Mouse (Mus musculus) gastrocnemius, adult 2 months (tissue): ENCODE results near the gene Chmp6. TPM values are rescaled to one million over a fixed set of nuclear protein-coding genes. Genes with fewer than 3 reads are reported as not detected.

Source experiments
- DNase-seq: peaks from one replicate; pipeline ENCODE4 v3.0.0; 2022
- H3K27ac ChIP-seq: fragments of 200-600 bp; 2 replicates; pipeline ENCODE4 v1.8.1; 2022; ENCODE audit warnings: mild to moderate bottlenecking
- H3K4me3 ChIP-seq: fragments of 200-600 bp; 2 replicates; pipeline ENCODE4 v1.8.1; 2022; ENCODE audit warnings: mild to moderate bottlenecking, moderate library complexity
- CTCF ChIP-seq: fragments of 200-600 bp; IDR thresholded peaks from 2 replicates; pipeline ENCODE4 v1.8.1; 2022; ENCODE audit warnings: antibody characterized with exemption, mild to moderate bottlenecking, moderate library complexity
- intact Hi-C: fragments of 180-260 bp; cut with DNase I; formaldehyde crosslinking; loops from one replicate; pipeline ENCODE4 v1.15.1; 2025
- total RNA-seq, 2 experiments: library from RNA; stranded (reverse); gene quantifications; 2 replicates each; pipeline ENCODE4 v1.2.3; 2021

The Chmp6 gene
- total RNA-seq, 2 experiments from 2014 or later = 29.6 to 31.3 TPM

GRCm38 (mm10) chr11:119933142-119933541 is 19.9 kb downstream of the Chmp6 start:
- TF ChIP-seq CTCF = no peak
- intact Hi-C loops = loop anchor here (1.0 kb wide), 1 partner anchor 13 kb away; no protein-coding TSS in a partner anchor
- Histone ChIP-seq H3K27ac (peak overlapping the region; percentile 49; the same call in 1 of the 2 replicates), H3K4me3 (no peak overlapping the region)
- DNase-seq = peak; percentile 76

GRCm38 (mm10) chr11:119933819-119934583 is 20.8 kb downstream of the Chmp6 start:
- peak overlapping the region; percentile 49; the same call in 1 of the 2 replicates for H3K27ac ChIP-seq
- no peak overlapping the region for H3K4me3 ChIP-seq
- no peak for DNase-seq
- intact Hi-C loops = loop anchor here (1.0 kb wide), 1 partner anchor 14 kb away; no protein-coding TSS in a partner anchor
- no peak for TF ChIP-seq CTCF

GRCm38 (mm10) chr11:119934773-119935172 is 21.5 kb downstream of the Chmp6 start:
- DNase-seq = no peak
- TF ChIP-seq CTCF = no peak
- H3K27ac ChIP-seq = no peak overlapping the region
- H3K4me3 ChIP-seq = no peak overlapping the region
- intact Hi-C loops = loop anchor here (1.0 kb wide), 1 partner anchor 57 kb away; no protein-coding TSS in a partner anchor

GRCm38 (mm10) chr11:119935457-119935856 is 22.2 kb downstream of the Chmp6 start:
- H3K27ac ChIP-seq = no peak overlapping the region
- peak; percentile 88 for TF ChIP-seq CTCF
- no peak overlapping the region for H3K4me3 ChIP-seq
- intact Hi-C loops = loop anchor here (1.0 kb wide), 1 partner anchor 56 kb away; no protein-coding TSS in a partner anchor
- DNase-seq = peak; percentile 80

- intact Hi-C loops = no loop called here
- no peak overlapping the region for H3K27ac ChIP-seq
Measured at GRCm38 (mm10) chr11:119936456-119936855, 23.2 kb downstream of the Chmp6 start.

DNA sequence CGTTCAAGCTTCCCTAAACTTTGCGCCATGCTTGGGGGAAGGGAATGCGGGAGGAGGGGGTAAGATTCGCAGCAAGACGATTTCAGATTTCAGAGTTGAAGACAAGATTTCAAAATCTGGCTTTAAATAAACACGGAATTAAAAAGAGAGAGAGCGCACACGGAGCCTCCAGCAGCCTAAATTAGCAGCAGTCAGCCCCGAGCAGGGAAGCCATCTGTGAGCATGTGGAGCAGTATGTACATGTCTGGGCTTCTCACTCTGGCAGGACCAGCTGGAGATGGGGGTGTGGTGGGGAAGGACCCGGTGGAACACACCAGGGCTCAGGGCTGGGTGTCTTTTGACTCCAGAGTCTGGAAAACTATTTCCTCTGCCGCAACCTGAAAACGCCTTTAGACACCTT is 24.0 kb downstream of the Chmp6 start:
- no peak for TF ChIP-seq CTCF
- intact Hi-C loops = no loop called here
- H3K27ac ChIP-seq = peak overlapping the region; percentile 12; the same call in 1 of the 2 replicates
- H3K4me3 ChIP-seq = no peak overlapping the region
- no peak for DNase-seq

More at GRCm38 (mm10) chr11:119936456-119936855, 23.2 kb downstream of the Chmp6 start:
- TF ChIP-seq CTCF = no peak
- no peak overlapping the region for H3K4me3 ChIP-seq
- no peak for DNase-seq

- TF ChIP-seq CTCF = no peak
- Histone ChIP-seq H3K4me3 (no peak overlapping the region), H3K27ac (peak overlapping the region; percentile 54)
- DNase-seq = no peak
- intact Hi-C loops = no loop called here
Measured at GRCm38 (mm10) chr11:119937772-119938502, 24.7 kb downstream of the Chmp6 start.

GRCm38 (mm10) chr11:119939073-119939710 is 26.0 kb downstream of the Chmp6 start:
- intact Hi-C loops = no loop called here
- no peak for TF ChIP-seq CTCF
- Histone ChIP-seq H3K27ac (no peak overlapping the region), H3K4me3 (no peak overlapping the region)
- DNase-seq = no peak

DNA sequence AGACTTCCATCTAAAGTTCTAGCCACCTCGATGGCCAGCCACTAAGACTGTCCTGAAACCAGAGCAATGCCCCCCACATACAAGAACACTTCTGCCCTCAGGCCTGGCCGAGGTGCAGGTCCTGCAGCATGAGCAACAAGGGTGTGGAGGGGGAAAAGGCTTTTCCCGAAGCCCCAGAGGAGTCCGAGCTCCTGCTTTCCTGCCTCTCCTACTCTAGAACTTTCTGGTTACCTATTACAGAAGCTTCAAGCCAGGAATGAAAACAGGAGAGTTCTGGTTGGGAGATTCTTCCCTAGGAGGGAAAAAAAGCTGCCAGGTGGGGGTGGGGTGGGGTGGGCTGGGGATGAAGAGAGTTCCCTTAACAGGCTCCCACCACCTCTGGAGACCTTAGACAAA is 26.5 kb downstream of the Chmp6 start:
- intact Hi-C loops = no loop called here
- no peak overlapping the region for H3K27ac ChIP-seq
- TF ChIP-seq CTCF = no peak
- H3K4me3 ChIP-seq = no peak overlapping the region
- DNase-seq = no peak

DNA sequence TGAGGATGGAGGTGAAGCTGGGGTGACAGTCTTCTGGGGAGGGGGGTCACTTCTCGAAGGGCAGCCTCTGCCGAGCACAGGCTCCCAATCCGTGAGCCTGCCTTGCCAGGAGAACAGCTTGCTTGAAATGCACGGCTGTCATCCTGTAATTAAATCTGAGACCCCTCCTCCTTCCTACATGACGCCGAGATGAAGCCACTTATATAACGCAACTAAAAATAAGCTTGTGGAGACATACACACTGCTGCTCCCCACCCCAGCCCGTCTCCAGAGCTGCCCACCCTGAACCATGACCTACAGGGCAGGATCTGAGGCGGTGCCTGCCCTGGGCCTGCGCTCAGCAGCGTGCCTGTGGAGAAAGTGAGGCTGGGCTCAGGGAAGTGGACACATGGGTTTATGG is 26.9 kb downstream of the Chmp6 start:
- TF ChIP-seq CTCF = no peak
- no peak overlapping the region for H3K27ac ChIP-seq
- intact Hi-C loops = no loop called here
- H3K4me3 ChIP-seq = no peak overlapping the region
- DNase-seq = no peak

- TF ChIP-seq CTCF = no peak
- Histone ChIP-seq H3K4me3 (peak overlapping the region; percentile 89), H3K27ac (peak overlapping the region; percentile 79)
- no peak for DNase-seq
- intact Hi-C loops = no loop called here
Measured at GRCm38 (mm10) chr11:119941794-119942193, 28.6 kb downstream of the Chmp6 start.

GRCm38 (mm10) chr11:119942201-119942726 is 29.0 kb downstream of the Chmp6 start:
- intact Hi-C loops = no loop called here
- no peak for TF ChIP-seq CTCF
- peak overlapping the region; percentile 79 for H3K27ac ChIP-seq
- no peak for DNase-seq
- peak overlapping the region; percentile 89 for H3K4me3 ChIP-seq
